In the genomic region with DNA sequence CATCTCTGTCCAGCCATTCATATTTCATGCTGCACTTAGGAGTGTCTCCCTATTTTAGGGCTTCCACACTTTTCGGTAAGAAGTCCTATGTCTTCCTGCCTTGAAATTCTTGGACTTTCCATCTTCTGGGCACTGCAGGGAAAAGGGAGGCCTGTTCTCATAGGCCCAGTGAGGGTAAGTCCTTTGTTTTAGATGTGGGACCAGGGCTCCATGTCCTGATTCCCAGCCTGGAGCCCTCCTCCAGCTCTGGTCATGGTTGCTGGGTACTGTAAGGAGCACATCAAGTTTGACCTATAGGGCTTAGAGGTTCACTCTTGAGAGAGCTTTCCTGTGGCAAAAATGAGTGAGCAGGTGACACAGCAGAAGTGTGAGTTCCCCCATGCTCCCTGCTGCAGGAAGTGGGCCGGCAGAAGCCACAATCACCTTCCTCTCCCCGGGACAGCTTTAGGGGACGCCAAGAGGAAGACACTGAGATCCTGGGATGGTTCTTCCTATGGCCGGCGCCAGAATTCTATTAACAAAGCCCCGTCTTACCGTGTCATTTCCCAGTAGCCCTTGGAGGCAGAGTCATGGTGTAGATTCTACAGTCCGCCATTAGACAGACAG, we compare ENCODE assay signal across 12 mouse cellular contexts. TPM values are rescaled to one million over a fixed set of nuclear protein-coding genes. Genes with fewer than 3 reads are reported as not detected.
DNase-seq lines count a peak whose midpoint lies in the region; ATAC-seq and TF ChIP-seq lines count a peak whose summit lies in the region.
"Had no signal": no experiment of that assay in that cellular context is flagged by ENCODE, and none has a peak within 500 bp of the region (broad histone marks: within the 10 kb centered on the region; RNA-seq: fewer than 3 reads in every experiment).

No protein-coding gene starts in this region.

- no peaks in the 10 kb centered on the region for H3K79me2 ChIP-seq in CH12.LX (replicated peaks; ENCODE audit: control insufficient read depth, extremely low read depth, insufficient read depth, poor library complexity, severe bottlenecking)

- H3K36me3 ChIP-seq in CH12.LX (replicated peaks in 1 of 2; ENCODE audit: control insufficient read depth in 1 of 2, insufficient read depth in 1 of 2, low read length in 1 of 2): peaks cover 0 to 4% of the 10 kb centered on the region in 2 experiments
- H3K36me3 ChIP-seq: hindbrain, embryonic 15.5 days; midbrain, embryonic 15.5 days had no signal

- no peak; the same call in 1 of the 2 replicates for TF ChIP-seq CTCF in left cerebral cortex, adult 2 months (IDR thresholded peaks at IDR 0.05)
- TF ChIP-seq CTCF in CH12.LX (conservative IDR thresholded peaks at IDR 0.05 in 1 of 2, IDR thresholded peaks at IDR 0.05 in 1 of 2; ENCODE audit: low read depth in 2 of 2, low read length in 2 of 2): no peak

- H3K4me1 ChIP-seq in CH12.LX (ENCODE audit: control insufficient read depth in 1 of 2, insufficient read depth in 2 of 2): peaks cover 75 to 98% of the 10 kb centered on the region in 2 experiments
- H3K4me1 ChIP-seq: midbrain, embryonic 15.5 days had no signal

- H3K9me3 ChIP-seq in CH12.LX (replicated peaks; ENCODE audit: low read length): no peaks in the 10 kb centered on the region
- H3K9me3 ChIP-seq: hindbrain, embryonic 15.5 days; midbrain, embryonic 15.5 days had no signal

- peak in 1 of 2 experiments; percentile 11 for DNase-seq in left cerebral cortex, adult 2 months (ENCODE audit: extremely low spot score in 1 of 2, low spot score in 2 of 2)
- DNase-seq in left cerebral cortex, postnatal 25 days (ENCODE audit: low spot score in 2 of 2): no peak
- DNase-seq in CH12.LX (ENCODE audit: extremely low read depth): no peak
- DNase-seq in thymus, adult 18-20 months: peak; percentile 54 to 75
- DNase-seq in urinary bladder, adult 2 months (ENCODE audit: low spot score): no peak
- no peak for DNase-seq in yolk sac, embryonic 10.5 days (ENCODE audit: low spot score)
- DNase-seq in left cerebral cortex, postnatal 36 days (ENCODE audit: low spot score in 2 of 2): no peak
- DNase-seq: lung, embryonic 14.5 days had no signal

- no peak; the same call in 1 of the 2 replicates for TF ChIP-seq RAD21 in CH12.LX (IDR thresholded peaks at IDR 0.05; ENCODE audit: low read depth, low read length)

- dilution Hi-C loops in CH12.LX (cut with MboI; ENCODE audit: extremely low pct_ligation_motif_present, extremely low pct_unique_long_range_greater_than_20kb, low sequenced_read_pairs): no loop called here

- intact Hi-C loops in left cerebral cortex, adult 2 months (cut with DNase I): no loop called here
- intact Hi-C loops in left cerebral cortex, postnatal 25 days (cut with DNase I): no loop called here
- intact Hi-C loops in left cerebral cortex, postnatal 36 days (cut with DNase I): no loop called here

- H3K9ac ChIP-seq in CH12.LX (ENCODE audit: insufficient read depth, low read depth): peak overlapping the region; percentile 77
- H3K9ac ChIP-seq: hindbrain, embryonic 15.5 days; lung, embryonic 14.5 days; midbrain, embryonic 15.5 days had no signal

- no peaks in the 10 kb centered on the region for H3K27me3 ChIP-seq in CH12.LX (replicated peaks)
- H3K27me3 ChIP-seq: hindbrain, embryonic 15.5 days; midbrain, embryonic 15.5 days had no signal

- peak; percentile 49 to 77 for ATAC-seq in hematopoietic stem cell, adult 5-6 weeks (replicated peaks in 1 of 2; ENCODE audit: insufficient read depth in 1 of 2, low FRiP score in 2 of 2, low TSS enrichment in 1 of 2, low read depth in 1 of 2, poor library complexity in 2 of 2, severe bottlenecking in 2 of 2)
- ATAC-seq: midbrain, embryonic 15.5 days had no signal

- no peak overlapping the region for H3K4me3 ChIP-seq in left cerebral cortex, adult 2 months
- H3K4me3 ChIP-seq in CH12.LX (replicated peaks in 1 of 3; ENCODE audit: low read depth in 2 of 3, low read length in 2 of 3, poor library complexity in 1 of 3): peak overlapping the region in 2 of 3 experiments; percentile 23 to 33
- H3K4me3 ChIP-seq: hindbrain, embryonic 15.5 days; midbrain, embryonic 15.5 days had no signal

- TF ChIP-seq EP300 in CH12.LX (IDR thresholded peaks at IDR 0.05; ENCODE audit: low read length): peak; percentile 78; the same call in 1 of the 2 replicates

- H3K4me2 ChIP-seq in CH12.LX (ENCODE audit: insufficient read depth, low read depth, poor library complexity, severe bottlenecking): peak overlapping the region; percentile 40
- H3K4me2 ChIP-seq: hindbrain, embryonic 15.5 days; lung, embryonic 14.5 days; midbrain, embryonic 15.5 days had no signal

- peak overlapping the region; percentile 88 for H3K27ac ChIP-seq in left cerebral cortex, adult 2 months
- H3K27ac ChIP-seq in CH12.LX (ENCODE audit: insufficient read depth, low read depth): peak overlapping the region; percentile 99
- H3K27ac ChIP-seq: hindbrain, embryonic 15.5 days; midbrain, embryonic 15.5 days had no signal

- no peak; the same call in none of the 2 replicates for TF ChIP-seq POLR2A in CH12.LX (IDR thresholded peaks at IDR 0.05; ENCODE audit: low read depth, low read length)

- in situ Hi-C loops in CH12.LX (cut with MboI; ENCODE audit: low pct_ligation_motif_present, low pct_unique_long_range_greater_than_20kb, low sequenced_read_pairs): no loop called here

TF ChIP-seq in CH12.LX, 34 proteins besides CTCF, POLR2A, EP300 and RAD21 (continues in another document):
- TF ChIP-seq CHD2 (IDR thresholded peaks at IDR 0.05; ENCODE audit: low read length): no peak; the same call in 1 of the 2 replicates
- TF ChIP-seq MEF2A (IDR thresholded peaks at IDR 0.05; ENCODE audit: borderline replicate concordance, low read depth, low read length): no peak; the same call in 1 of the 2 replicates
- TF ChIP-seq NRF1 (IDR thresholded peaks at IDR 0.05; ENCODE audit: low read depth, low read length): no peak
- 0 out of 2 replicates have a peak, but pooled peaks have one; percentile 32 for TF ChIP-seq CHD1 (IDR thresholded peaks at IDR 0.05; ENCODE audit: low read depth, low read length)
- TF ChIP-seq ZMIZ1 (IDR thresholded peaks at IDR 0.05; ENCODE audit: low read depth, low read length): 0 out of 2 replicates have a peak, but pooled peaks have one; percentile 28
- peak; percentile 62 for TF ChIP-seq MAZ (IDR thresholded peaks at IDR 0.05; ENCODE audit: low read depth, low read length)
- no peak for TF ChIP-seq ZKSCAN1 (IDR thresholded peaks at IDR 0.05; ENCODE audit: borderline replicate concordance, low read depth, low read length)
- 0 out of 2 replicates have a peak, but pooled peaks have one; percentile 46 for TF ChIP-seq POLR2AphosphoS2 (IDR thresholded peaks at IDR 0.05; ENCODE audit: low read depth, low read length)
- peak; percentile 67; the same call in 1 of the 2 replicates for TF ChIP-seq MAFK (IDR thresholded peaks at IDR 0.05; ENCODE audit: insufficient replicate concordance, low read length)
- 0 out of 2 replicates have a peak, but pooled peaks have one; percentile 17 for TF ChIP-seq KAT2A (IDR thresholded peaks at IDR 0.05; ENCODE audit: insufficient replicate concordance, low read length)
- no peak; the same call in 1 of the 2 replicates for TF ChIP-seq MXI1 (IDR thresholded peaks at IDR 0.05; ENCODE audit: low read depth, low read length)
- TF ChIP-seq E2F4 (IDR thresholded peaks at IDR 0.05; ENCODE audit: insufficient replicate concordance, low read depth, low read length): no peak
- peak; percentile 54; the same call in 1 of the 2 replicates for TF ChIP-seq MAX (IDR thresholded peaks at IDR 0.05; ENCODE audit: low read length)
- no peak; the same call in 1 of the 2 replicates for TF ChIP-seq SMC3 (IDR thresholded peaks at IDR 0.05; ENCODE audit: low read depth, low read length)
- 0 out of 2 replicates have a peak, but pooled peaks have one; percentile 19 for TF ChIP-seq IRF4 (IDR thresholded peaks at IDR 0.05; ENCODE audit: low read depth, low read length)
- peak; percentile 88 for TF ChIP-seq BHLHE40 (IDR thresholded peaks at IDR 0.05; ENCODE audit: low read depth, low read length)
- no peak for TF ChIP-seq ZNF384 (IDR thresholded peaks at IDR 0.05; ENCODE audit: low read depth, low read length)
- no peak for TF ChIP-seq RCOR1 (conservative IDR thresholded peaks at IDR 0.05; ENCODE audit: low read depth, low read length)
- no peak for TF ChIP-seq GABPA (IDR thresholded peaks at IDR 0.05; ENCODE audit: insufficient replicate concordance, low read depth, low read length)
- peak; percentile 82 for TF ChIP-seq ETS1 (conservative IDR thresholded peaks at IDR 0.05; ENCODE audit: low read depth, low read length)
- TF ChIP-seq NELFE (IDR thresholded peaks at IDR 0.05; ENCODE audit: low read depth, low read length): no peak
- TF ChIP-seq USF2 (conservative IDR thresholded peaks at IDR 0.05; ENCODE audit: low read depth, low read length): no peak
- peak; percentile 67; the same call in 1 of the 2 replicates for TF ChIP-seq MYC (IDR thresholded peaks at IDR 0.05; ENCODE audit: low read depth, low read length)

RNA-seq across cellular contexts. Expression of a gene that starts 28.4 kb away (rescaled TPM):
- 100 to 1,000 TPM; 151 to 160 TPM for total RNA-seq in left cerebral cortex, adult 2 months (2021)
- 100 to 1,000 TPM; 139 to 145 TPM for total RNA-seq in left cerebral cortex, postnatal 25 days (2021)
- total RNA-seq in CH12.LX (2012; rRNA removed) (113 and 181 TPM in 2 replicates), CH12.LX (2014; rRNA removed) (78.2 and 88.6 TPM in 2 replicates)
- 81.9 and 89.4 TPM in 2 replicates for polyA plus RNA-seq in CH12.LX (2012; ENCODE audit: insufficient read length, low read depth)
- total RNA-seq in hematopoietic stem cell, adult 5-6 weeks (2017): 4.1 and 4.3 TPM in 2 replicates
- 13.6 and 14.8 TPM in 2 replicates for polyA plus RNA-seq in urinary bladder, adult 2 months (2012; rRNA removed)
- total RNA-seq in left cerebral cortex, postnatal 36 days (2021): 100 to 1,000 TPM; 130 to 162 TPM
- total RNA-seq: MEL had no signal

RNA-seq across cellular contexts. Expression of a gene that starts 37.9 kb away (rescaled TPM):
- total RNA-seq in left cerebral cortex, adult 2 months (2021): 1 to 10 TPM; 3.8 to 4.7 TPM
- 1 to 10 TPM; 3.5 to 6.7 TPM for total RNA-seq in left cerebral cortex, postnatal 25 days (2021)
- total RNA-seq in CH12.LX (2012; rRNA removed): 2.6 and 4.6 TPM in 2 replicates
- total RNA-seq in CH12.LX (2014; rRNA removed): 8.3 and 9.0 TPM in 2 replicates
- polyA plus RNA-seq in CH12.LX (2012; ENCODE audit: insufficient read length, low read depth): 12.1 and 12.8 TPM in 2 replicates
- 1.2 and 1.9 TPM in 2 replicates for total RNA-seq in hematopoietic stem cell, adult 5-6 weeks (2017)
- 0.36 and 0.37 TPM in 2 replicates for polyA plus RNA-seq in urinary bladder, adult 2 months (2012; rRNA removed)
- 1 to 10 TPM; 3.9 to 5.6 TPM for total RNA-seq in left cerebral cortex, postnatal 36 days (2021)
- total RNA-seq: MEL had no signal

RNA-seq across cellular contexts. Expression of a gene that starts 57.5 kb away (rescaled TPM):
- total RNA-seq in left cerebral cortex, adult 2 months (2021): 100 to 1,000 TPM; 101 to 109 TPM
- 100 to 1,000 TPM; 103 to 113 TPM for total RNA-seq in left cerebral cortex, postnatal 25 days (2021)
- 31.2 and 37.3 TPM in 2 replicates for total RNA-seq in CH12.LX (2012; rRNA removed)
- total RNA-seq in CH12.LX (2014; rRNA removed): 19.9 and 24.7 TPM in 2 replicates
- 73.3 and 81.1 TPM in 2 replicates for polyA plus RNA-seq in CH12.LX (2012; ENCODE audit: insufficient read length, low read depth)
- 24.7 and 44.2 TPM in 2 replicates for total RNA-seq in hematopoietic stem cell, adult 5-6 weeks (2017)
- 69.2 and 74.7 TPM in 2 replicates for polyA plus RNA-seq in urinary bladder, adult 2 months (2012; rRNA removed)
- 100 to 1,000 TPM; 108 to 128 TPM for total RNA-seq in left cerebral cortex, postnatal 36 days (2021)

Comparison
In these comparisons a context has a peak if more than half of its experiments do, and no peak if none do; other contexts are left out.
1. DNase-seq: peak in thymus, adult 18-20 months (2 of 2); none in left cerebral cortex, postnatal 25 days (0 of 2), CH12.LX (single experiment), urinary bladder, adult 2 months (single experiment), yolk sac, embryonic 10.5 days (single experiment) and left cerebral cortex, postnatal 36 days (0 of 2).
2. RNA of a gene that starts 28.4 kb away (total RNA-seq): 78.2 to 181 TPM in CH12.LX, 130 to 162 TPM in left cerebral cortex, postnatal 36 days, 151 to 160 TPM in left cerebral cortex, adult 2 months and 139 to 145 TPM in left cerebral cortex, postnatal 25 days; 4.1 to 4.3 TPM in hematopoietic stem cell, adult 5-6 weeks; every median in the first group is over 10 times any median in the second.